Mouse (Mus musculus) thymus, adult 18-20 months (tissue): ENCODE data around the gene Klhl8.
"Not testable (repeated sequence)": the region's sequence is repeated elsewhere in the genome, so short reads cannot be mapped to it uniquely, and the experiment has no call there.

Source experiments
- DNase-seq, 2 experiments: peaks; one replicate each; pipeline ENCODE4 v3.0.0; 2022; ENCODE audit warnings: mixed read lengths in 2 of 2

Klhl8 gene

GRCm38 (mm10) chr5:103910748-103911409 is at the start of gene Klhl8:
Klhl8 (minus strand) TSS chr5:103911259.
- DNase-seq: peak; percentile 50 to 64

GRCm38 (mm10) chr5:103954638-103955037 is 43.6 kb upstream of the Klhl8 start:
- no peak for DNase-seq

GRCm38 (mm10) chr5:103953135-103954083 is 42.4 kb upstream of the Klhl8 start:
- no peak for DNase-seq

DNA sequence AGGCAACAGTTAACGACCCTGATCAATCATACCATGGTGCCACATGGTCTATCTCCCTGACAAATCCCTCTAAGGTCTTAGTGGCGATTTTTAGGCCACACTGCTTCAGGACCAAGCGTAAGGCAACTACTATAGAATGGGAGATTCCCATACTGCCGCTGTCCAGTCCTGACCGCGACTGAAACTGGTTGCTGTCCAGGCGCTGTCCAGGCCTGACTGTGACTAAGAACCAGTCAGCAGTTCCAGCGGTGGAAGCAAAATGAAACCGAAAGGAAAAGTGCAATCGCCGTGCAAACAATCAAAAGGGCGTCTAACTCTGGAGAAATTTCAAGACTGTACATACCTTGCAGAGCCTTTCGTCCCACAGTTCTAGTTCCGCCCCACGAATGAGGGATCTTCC is 39.1 kb upstream of the Klhl8 start:
- DNase-seq: not testable (repeated sequence)

DNA sequence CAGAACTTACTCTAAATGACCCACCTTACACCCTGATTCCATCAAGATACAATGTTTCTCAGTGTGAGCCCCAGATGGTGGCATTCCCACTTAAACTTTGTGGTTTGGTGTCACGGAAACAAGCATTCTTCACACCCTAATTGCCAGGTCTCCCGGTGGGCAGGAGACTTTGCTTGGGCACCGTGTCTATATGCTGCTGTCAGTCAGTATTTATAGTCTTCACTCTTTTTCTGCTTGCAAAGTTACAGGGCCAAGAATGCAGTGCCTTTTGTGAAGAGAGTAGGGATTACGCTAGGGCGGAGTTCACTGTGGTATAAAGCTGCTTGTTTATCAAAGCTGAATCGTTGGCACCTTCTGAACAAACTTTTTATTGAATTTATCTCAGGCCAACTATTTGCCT is 32.1 kb upstream of the Klhl8 start:
- no peak for DNase-seq

GRCm38 (mm10) chr5:103939856-103940255 is 28.8 kb upstream of the Klhl8 start:
- DNase-seq: no peak

- no peak for DNase-seq
Observed at GRCm38 (mm10) chr5:103939350-103939652, 28.2 kb upstream of the Klhl8 start.

DNA sequence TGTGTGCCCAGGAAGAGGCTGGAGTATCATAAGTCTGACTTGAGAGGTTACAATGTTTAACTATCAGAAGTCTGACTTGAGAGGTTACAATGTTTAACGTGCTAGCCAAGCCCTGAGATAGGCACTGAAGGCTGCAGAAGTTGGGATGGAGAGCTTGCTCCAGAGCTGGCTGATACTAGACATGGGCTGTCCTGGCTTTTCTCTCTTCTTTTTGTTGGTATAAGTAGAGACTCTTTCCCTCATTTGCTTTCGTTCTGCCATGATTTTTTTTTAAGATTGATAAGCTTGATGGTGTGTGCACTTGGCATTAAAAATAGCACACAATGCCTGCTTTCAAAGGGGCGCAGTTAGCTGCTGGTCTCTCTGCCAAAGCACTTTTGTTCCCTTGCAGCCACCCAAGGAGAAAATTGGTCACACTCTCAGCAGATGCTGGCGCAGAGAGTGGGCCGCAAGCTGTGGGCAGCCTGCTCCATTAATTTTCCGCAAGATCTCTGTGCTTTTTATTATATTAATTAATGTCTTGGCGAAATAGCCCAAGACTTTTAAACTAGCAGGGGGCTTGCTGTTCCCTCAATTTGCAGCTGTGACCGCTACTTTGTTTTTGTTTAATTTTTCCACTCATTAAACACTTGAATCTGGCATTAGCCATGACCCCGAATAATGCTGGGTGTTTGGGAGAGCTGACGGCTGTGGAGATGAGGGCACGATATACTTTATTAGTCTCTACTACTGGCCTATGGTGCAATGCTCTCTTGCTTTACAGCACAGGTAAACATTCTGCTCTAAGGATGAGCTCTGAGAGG is 27.7 kb upstream of the Klhl8 start:
- no peak for DNase-seq

- no peak for DNase-seq
Observed at GRCm38 (mm10) chr5:103936906-103937589, 26.0 kb upstream of the Klhl8 start.

DNA sequence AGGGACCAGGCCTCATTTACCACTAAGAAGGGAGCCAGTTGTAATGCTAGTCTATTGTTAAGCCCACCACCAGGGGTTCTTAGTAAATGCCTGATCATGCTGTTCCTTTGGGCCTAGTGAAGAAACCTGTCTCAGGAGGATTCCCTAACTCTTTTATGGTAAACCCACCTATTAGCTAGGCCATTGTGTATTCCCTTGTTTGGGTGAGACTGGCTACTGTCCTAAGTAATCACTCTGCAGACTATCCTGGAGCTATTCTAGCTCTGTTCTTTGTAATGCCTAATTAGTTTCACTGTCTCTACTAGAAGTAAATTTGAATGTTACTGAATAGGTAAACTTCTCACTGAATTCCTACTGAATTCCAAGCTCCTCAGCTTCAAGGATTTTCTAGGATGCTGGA is 20.9 kb upstream of the Klhl8 start:
- not testable (repeated sequence) for DNase-seq

GRCm38 (mm10) chr5:103930511-103930910 is 19.5 kb upstream of the Klhl8 start:
- no peak for DNase-seq

- no peak for DNase-seq
Observed at GRCm38 (mm10) chr5:103928196-103928550, 17.1 kb upstream of the Klhl8 start.

GRCm38 (mm10) chr5:103927429-103928195 is 16.6 kb upstream of the Klhl8 start:
- DNase-seq: peak; percentile 62 to 75

- DNase-seq: no peak
Observed at GRCm38 (mm10) chr5:103926398-103926797, 15.3 kb upstream of the Klhl8 start.

DNA sequence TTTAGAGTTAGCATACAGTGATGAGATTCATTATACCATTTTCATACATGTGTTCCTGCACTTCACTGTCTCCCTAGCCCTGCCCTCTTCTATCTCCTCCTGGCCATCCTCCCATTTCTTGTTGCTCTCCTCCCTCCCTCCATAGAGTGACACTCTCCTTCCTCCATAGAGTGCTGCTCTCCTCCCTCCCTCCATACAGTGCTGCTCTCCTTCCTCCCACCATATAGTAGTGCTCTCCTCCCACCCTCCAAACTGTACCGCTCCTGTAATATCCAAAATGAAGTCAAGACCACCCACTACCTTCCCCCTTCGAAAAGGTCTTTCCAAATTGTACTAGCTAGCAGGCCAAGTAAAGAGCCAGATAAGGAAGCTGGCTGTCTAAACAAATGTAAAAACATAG is 12.7 kb upstream of the Klhl8 start:
- no peak for DNase-seq

DNA sequence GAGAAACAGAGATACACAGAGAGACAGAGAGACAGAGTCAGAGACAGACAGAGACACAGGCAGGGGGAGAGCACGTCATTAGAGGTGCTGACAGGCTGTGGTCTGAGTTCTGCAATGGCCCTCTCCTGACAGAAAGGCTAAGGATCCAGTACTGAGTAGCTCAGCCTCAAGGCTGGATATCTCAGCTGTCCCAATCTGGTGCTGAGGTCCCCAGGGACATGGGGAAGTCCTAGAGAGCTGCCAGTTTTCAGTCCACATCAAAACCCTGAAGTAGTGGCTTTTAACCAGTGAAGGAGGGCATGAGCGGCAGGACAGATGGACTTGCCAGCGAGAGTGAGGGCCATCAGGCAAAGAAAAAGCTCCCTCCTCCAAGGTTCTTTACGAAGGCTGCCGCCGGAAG is 12.0 kb upstream of the Klhl8 start:
- no peak for DNase-seq

DNA sequence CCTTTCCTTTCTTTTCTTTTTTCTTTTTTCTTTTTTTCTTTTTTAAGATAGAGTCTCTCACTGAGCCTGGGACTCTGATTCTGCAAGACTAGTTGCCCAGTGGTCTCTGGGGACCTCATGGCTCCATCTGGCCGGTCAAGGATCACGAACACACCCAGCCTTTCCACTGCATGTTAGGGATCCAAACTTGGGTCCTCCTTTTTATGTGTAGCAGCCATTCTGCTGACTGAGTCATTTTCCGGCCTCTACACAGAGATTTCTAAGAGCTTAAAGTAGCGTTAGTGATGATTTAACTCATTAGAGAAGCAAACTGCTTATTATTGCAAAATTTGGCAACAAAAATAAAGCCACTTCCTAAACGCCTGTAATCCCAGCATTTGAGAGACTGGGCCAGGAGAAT is 11.4 kb upstream of the Klhl8 start:
- DNase-seq: no peak

DNA sequence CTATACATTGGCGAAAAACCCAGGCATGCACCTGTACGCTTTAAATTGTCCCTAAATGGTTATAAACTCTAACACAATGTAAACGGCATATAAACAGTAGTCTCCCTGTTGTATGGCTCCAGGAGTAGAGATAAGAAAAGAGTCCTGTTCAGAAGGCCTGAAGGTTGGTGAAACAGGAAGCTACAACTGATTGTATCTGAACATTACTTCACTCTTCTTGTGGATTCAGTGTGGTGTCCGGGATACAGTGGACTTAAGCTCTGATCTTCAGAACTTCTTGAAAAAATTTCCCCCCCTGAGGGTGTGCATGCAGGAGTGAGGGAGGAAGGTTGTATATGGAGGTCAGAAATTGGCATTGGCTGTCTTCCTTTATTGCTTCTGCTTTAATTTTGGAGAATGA is 8.4 kb upstream of the Klhl8 start:
- no peak for DNase-seq

GRCm38 (mm10) chr5:103918233-103918632 is 7.2 kb upstream of the Klhl8 start:
- DNase-seq: no peak

DNA sequence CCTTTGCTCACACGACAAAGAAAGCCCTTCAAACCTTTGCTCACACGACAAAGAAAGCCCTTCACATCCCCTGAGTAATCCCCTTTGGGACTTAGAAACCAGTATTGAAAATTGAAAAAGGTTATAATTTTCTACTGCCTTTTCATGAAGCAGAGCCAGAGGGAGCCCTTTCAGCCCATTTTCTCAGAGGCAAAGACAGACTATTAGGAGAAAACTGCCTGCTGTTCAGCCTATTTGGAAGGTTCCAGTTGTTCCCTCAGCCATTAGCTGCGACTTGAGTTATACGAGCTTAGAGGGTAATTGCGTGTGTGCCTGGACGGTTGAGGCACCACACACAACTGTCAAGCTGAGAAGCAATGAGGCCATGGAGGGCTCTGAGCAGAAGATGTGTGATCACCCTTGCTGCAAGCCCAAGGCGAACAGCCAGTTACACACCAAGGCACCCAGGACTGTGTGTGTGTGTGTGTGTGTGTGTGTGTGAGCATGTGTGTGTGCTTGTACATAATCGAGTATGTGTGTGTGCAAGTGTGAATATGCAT is 6.4 kb upstream of the Klhl8 start:
- DNase-seq: no peak

DNA sequence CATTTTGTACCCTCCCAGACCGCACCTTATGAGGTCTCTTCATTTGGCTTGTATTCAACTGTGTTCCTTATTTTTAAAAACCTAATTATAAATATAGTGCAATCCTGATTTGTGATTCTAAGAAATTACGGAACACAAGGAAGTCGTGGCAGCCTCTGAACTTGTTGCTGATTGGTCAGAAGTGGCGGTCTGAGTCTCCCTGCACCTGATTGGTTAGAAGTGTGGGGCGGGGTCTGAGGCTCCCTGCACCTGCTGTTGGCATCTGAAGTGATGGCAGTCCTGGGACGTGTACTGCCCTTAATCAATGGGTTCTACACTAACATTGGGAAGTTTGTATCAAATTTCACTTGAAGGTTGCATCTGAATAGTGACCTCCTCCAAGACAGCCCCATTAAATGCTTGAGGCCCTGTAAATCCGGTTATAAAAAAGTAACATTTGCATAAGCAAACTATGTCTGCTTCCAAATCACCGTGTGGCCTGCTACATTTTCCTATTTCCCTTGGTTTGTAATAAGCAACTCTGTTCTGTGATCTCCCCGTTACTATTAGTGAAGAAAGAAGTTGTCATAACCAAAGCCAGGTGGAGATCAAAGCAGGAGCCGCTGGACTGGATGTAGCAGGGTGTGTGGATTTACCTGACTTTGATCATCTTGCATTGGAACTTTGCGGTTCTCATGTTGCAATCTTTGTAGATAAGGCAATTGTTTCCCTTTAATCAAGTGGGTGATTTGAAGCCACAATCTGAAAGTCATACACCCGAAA is 5.7 kb upstream of the Klhl8 start:
- no peak for DNase-seq
